ENCODE assay signal across 8 mouse cellular contexts in the genomic region with DNA sequence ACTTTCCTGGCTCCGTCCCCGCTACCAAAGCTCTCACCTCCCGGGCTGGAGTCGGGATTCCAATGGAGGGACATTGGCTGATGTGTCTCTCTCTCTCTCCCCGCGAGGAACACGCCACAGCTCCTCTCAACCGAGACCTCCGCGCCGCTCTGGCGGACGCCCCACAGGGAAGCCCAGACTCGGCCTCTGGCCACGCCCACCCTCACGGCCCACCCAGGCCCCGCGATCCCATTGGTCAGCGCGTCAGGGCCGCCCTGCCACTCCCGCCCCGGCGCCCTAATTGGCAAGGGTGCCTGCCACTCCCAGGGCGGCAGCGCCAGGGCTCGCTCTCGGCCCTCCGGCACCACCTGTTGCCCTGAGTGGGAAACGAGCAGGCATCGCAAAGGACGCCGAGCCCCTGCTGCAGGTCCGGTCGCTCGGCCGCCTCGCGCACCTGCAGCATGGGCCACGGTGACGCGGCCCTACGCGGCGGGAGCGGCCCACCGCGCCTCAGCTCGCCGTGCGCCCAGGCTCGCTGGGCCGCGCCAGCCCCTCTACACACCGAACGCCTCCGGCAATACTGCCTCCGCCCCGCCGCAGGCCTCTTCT. TPM values are rescaled to one million over a fixed set of nuclear protein-coding genes. Genes with fewer than 3 reads are reported as not detected.
DNase-seq lines count a peak whose midpoint lies in the region; ATAC-seq and TF ChIP-seq lines count a peak whose summit lies in the region.

No protein-coding gene starts in this region.

- peaks cover 5 to 12% of the 10 kb centered on the region in 2 experiments; a peak in 3 of 4 replicates for H3K36me3 ChIP-seq in MEL (ENCODE audit: control insufficient read depth in 1 of 2, insufficient read depth in 2 of 2, low read length in 2 of 2)
- peaks cover 21% of the 10 kb centered on the region; the same call in 1 of the 2 replicates for H3K36me3 ChIP-seq in hindbrain, embryonic 10.5 days
- H3K36me3 ChIP-seq in lung, postnatal 0 days (ENCODE audit: insufficient read depth, low read length) = no peaks in the 10 kb centered on the region

- peak; percentile 97 for ATAC-seq in lung, postnatal 0 days

- peak overlapping the region; percentile 86 for H3K9ac ChIP-seq in MEL (ENCODE audit: control insufficient read depth, low read depth, low read length, poor library complexity, severe bottlenecking)
- H3K9ac ChIP-seq in lung, postnatal 0 days (replicated peaks; ENCODE audit: low read depth) = peak overlapping the region; percentile 81

- no peaks in the 10 kb centered on the region; a peak in 1 of 4 replicates for H3K4me1 ChIP-seq in MEL (ENCODE audit: control insufficient read depth in 1 of 2, insufficient read depth in 2 of 2, low read length in 2 of 2)
- H3K4me1 ChIP-seq in cerebellum, adult 2 months (ENCODE audit: control insufficient read depth, insufficient read depth, low read length) = no peaks in the 10 kb centered on the region
- H3K4me1 ChIP-seq in hindbrain, embryonic 10.5 days (replicated peaks) = peaks cover 23% of the 10 kb centered on the region
- peaks cover 6% of the 10 kb centered on the region; the same call in 1 of the 2 replicates for H3K4me1 ChIP-seq in lung, postnatal 0 days (ENCODE audit: insufficient read depth, low read depth, low read length)

- peaks cover 24% of the 10 kb centered on the region for H3K79me2 ChIP-seq in MEL (ENCODE audit: control insufficient read depth, insufficient read depth, low read length, poor library complexity)

- peak in 2 of 3 experiments; percentile 50 to 57; a peak in 4 of 6 replicates for TF ChIP-seq CTCF in MEL (IDR thresholded peaks at IDR 0.05 in 2 of 3, conservative IDR thresholded peaks at IDR 0.05 in 1 of 3; ENCODE audit: control insufficient read depth in 1 of 3, insufficient read depth in 1 of 3, low read depth in 2 of 3, low read length in 3 of 3, poor library complexity in 1 of 3, severe bottlenecking in 1 of 3)
- 0 out of 2 replicates have a peak, but pooled peaks have one; percentile 7 for TF ChIP-seq CTCF in cerebellum, adult 2 months (IDR thresholded peaks at IDR 0.05; ENCODE audit: borderline replicate concordance, insufficient read depth, low read depth, low read length)
- peak; percentile 82 for TF ChIP-seq CTCF in lung, postnatal 0 days (IDR thresholded peaks at IDR 0.05)

- H3K9me3 ChIP-seq in MEL (replicated peaks; ENCODE audit: insufficient read depth, low read length) = no peaks in the 10 kb centered on the region
- H3K9me3 ChIP-seq in hindbrain, embryonic 10.5 days = 0 out of 2 replicates have a peak, but pooled peaks cover 3% of the 10 kb centered on the region
- no peaks in the 10 kb centered on the region for H3K9me3 ChIP-seq in lung, postnatal 0 days (ENCODE audit: low read length)

- peak overlapping the region; percentile 86 for H3K27ac ChIP-seq in MEL (ENCODE audit: control insufficient read depth, low read depth, low read length)
- peak overlapping the region; percentile 23; the same call in 1 of the 2 replicates for H3K27ac ChIP-seq in cerebellum, adult 2 months (ENCODE audit: insufficient read depth, low read length)
- peak overlapping the region; percentile 95 for H3K27ac ChIP-seq in hindbrain, embryonic 10.5 days
- H3K27ac ChIP-seq in lung, postnatal 0 days (ENCODE audit: low read length) = peak overlapping the region; percentile 95

- under 1% methylated on average over 55 of the region's 60 CpGs for WGBS in cerebellum, adult 2 months
- under 1% methylated on average over 60 of the region's 60 CpGs for WGBS in hindbrain, embryonic 10.5 days
- under 1% methylated on average over 27 of the region's 60 CpGs for WGBS in lung, postnatal 0 days

- peak; percentile 90 to 95 for TF ChIP-seq POLR2A in MEL (IDR thresholded peaks at IDR 0.05; ENCODE audit: control insufficient read depth in 1 of 2, insufficient read depth in 1 of 2, low read depth in 1 of 2, low read length in 2 of 2, poor library complexity in 1 of 2)
- peak; percentile 51; the same call in 1 of the 2 replicates for TF ChIP-seq POLR2A in cerebellum, adult 2 months (IDR thresholded peaks at IDR 0.05; ENCODE audit: borderline replicate concordance, insufficient read depth, low read length)

- no peaks in the 10 kb centered on the region for H3K27me3 ChIP-seq in MEL (ENCODE audit: control insufficient read depth in 1 of 2, insufficient read depth in 2 of 2, low read length in 2 of 2)
- peaks cover 1% of the 10 kb centered on the region; the same call in 1 of the 2 replicates for H3K27me3 ChIP-seq in cerebellum, adult 2 months (ENCODE audit: control insufficient read depth, insufficient read depth, low read length)
- H3K27me3 ChIP-seq in hindbrain, embryonic 10.5 days (ENCODE audit: insufficient read depth, poor library complexity, severe bottlenecking) = no peaks in the 10 kb centered on the region
- no peaks in the 10 kb centered on the region for H3K27me3 ChIP-seq in lung, postnatal 0 days (replicated peaks; ENCODE audit: insufficient read depth, low read length)

- peak overlapping the region; percentile 69 for H3K4me2 ChIP-seq in lung, postnatal 0 days (replicated peaks; ENCODE audit: low read depth, low read length)

- TF ChIP-seq RAD21 in MEL (IDR thresholded peaks at IDR 0.05; ENCODE audit: low read depth, low read length) = peak; percentile 55

- no peak for TF ChIP-seq EP300 in MEL (IDR thresholded peaks at IDR 0.05; ENCODE audit: low read depth in 1 of 2, low read length in 2 of 2)
- TF ChIP-seq EP300 in lung, postnatal 0 days (IDR thresholded peaks at IDR 0.05) = no peak

- peak; percentile 93 for DNase-seq in MEL (ENCODE audit: low read depth, low spot score)
- DNase-seq in cerebellum, adult 2 months = peak; percentile 96 to 97
- peak; percentile 95 for DNase-seq in forelimb bud, embryonic 11.5 days (ENCODE audit: low read depth, low spot score)
- DNase-seq in hindbrain, embryonic 10.5 days (ENCODE audit: low spot score) = peak; percentile 99
- peak; percentile 97 for DNase-seq in layer of hippocampus, adult 9-11 months
- peak; percentile 98 for DNase-seq in lung, postnatal 0 days (ENCODE audit: low spot score)
- peak; percentile 97 for DNase-seq in ovary, postnatal 14 days (ENCODE audit: low spot score)
- peak; percentile 99 for DNase-seq in thymus, postnatal 14 days

- H3K4me3 ChIP-seq in MEL (ENCODE audit: control insufficient read depth in 1 of 2, insufficient read depth in 1 of 2, low read depth in 2 of 2, low read length in 2 of 2) = peak overlapping the region; percentile 85 to 96
- H3K4me3 ChIP-seq in cerebellum, adult 2 months (replicated peaks; ENCODE audit: insufficient read depth, low read depth, low read length) = peak overlapping the region; percentile 76
- H3K4me3 ChIP-seq in hindbrain, embryonic 10.5 days = peak overlapping the region; percentile 79
- H3K4me3 ChIP-seq in lung, postnatal 0 days (ENCODE audit: low read depth, low read length) = peak overlapping the region; percentile 86

TF ChIP-seq in MEL, 35 proteins besides CTCF, POLR2A, EP300 and RAD21 (continues in another document):
- no peak for TF ChIP-seq MYB (IDR thresholded peaks at IDR 0.05; ENCODE audit: low read depth, low read length)
- peak; percentile 82; the same call in 1 of the 2 replicates for TF ChIP-seq ZMIZ1 (IDR thresholded peaks at IDR 0.05; ENCODE audit: low read depth, low read length)
- TF ChIP-seq BHLHE40 (IDR thresholded peaks at IDR 0.05; ENCODE audit: borderline replicate concordance, low read depth, low read length) = no peak
- TF ChIP-seq TAL1 (IDR thresholded peaks at IDR 0.05; ENCODE audit: low read length) = no peak
- TF ChIP-seq CHD2 (IDR thresholded peaks at IDR 0.05; ENCODE audit: low read length) = no peak
- no peak for TF ChIP-seq E2F4 (IDR thresholded peaks at IDR 0.05; ENCODE audit: borderline replicate concordance, low read depth, low read length)
- no peak for TF ChIP-seq JUND (IDR thresholded peaks at IDR 0.05; ENCODE audit: low read depth, low read length)
- no peak; the same call in 1 of the 2 replicates for TF ChIP-seq SIN3A (IDR thresholded peaks at IDR 0.05; ENCODE audit: low read length)
- no peak for TF ChIP-seq MAZ (IDR thresholded peaks at IDR 0.05; ENCODE audit: low read depth, low read length)
- TF ChIP-seq ZC3H11A (IDR thresholded peaks at IDR 0.05; ENCODE audit: low read depth, low read length) = peak; percentile 40; the same call in 1 of the 2 replicates
- peak; percentile 93; the same call in 1 of the 2 replicates for TF ChIP-seq POLR2AphosphoS2 (IDR thresholded peaks at IDR 0.05; ENCODE audit: low read length)
- no peak for TF ChIP-seq MEF2A (IDR thresholded peaks at IDR 0.05; ENCODE audit: extremely low read depth, insufficient replicate concordance, low read depth, low read length, poor library complexity, severe bottlenecking)
- 0 out of 2 replicates have a peak, but pooled peaks have one; percentile 10 for TF ChIP-seq MXI1 (IDR thresholded peaks at IDR 0.05; ENCODE audit: low read depth, low read length)
- TF ChIP-seq USF1 (IDR thresholded peaks at IDR 0.05; ENCODE audit: low read depth, low read length) = no peak
- no peak; the same call in 1 of the 2 replicates for TF ChIP-seq ETS1 (IDR thresholded peaks at IDR 0.05; ENCODE audit: low read depth, low read length)
- no peak for TF ChIP-seq ZKSCAN1 (IDR thresholded peaks at IDR 0.05; ENCODE audit: low read depth, low read length)
- TF ChIP-seq SMC3 (IDR thresholded peaks at IDR 0.05; ENCODE audit: low read depth, low read length) = peak; percentile 50
- TF ChIP-seq UBTF (IDR thresholded peaks at IDR 0.05; ENCODE audit: borderline replicate concordance, insufficient read depth, low read depth, low read length) = no peak
- TF ChIP-seq NELFE (IDR thresholded peaks at IDR 0.05; ENCODE audit: low read depth, low read length) = peak; percentile 84
- no peak for TF ChIP-seq USF2 (IDR thresholded peaks at IDR 0.05; ENCODE audit: borderline replicate concordance in 1 of 2, insufficient read depth in 1 of 2, low read depth in 1 of 2, low read length in 2 of 2)
- no peak for TF ChIP-seq ZNF384 (IDR thresholded peaks at IDR 0.05; ENCODE audit: low read depth, low read length)
- peak; percentile 56 for TF ChIP-seq HCFC1 (IDR thresholded peaks at IDR 0.05; ENCODE audit: low read depth, low read length)
- TF ChIP-seq TBP (IDR thresholded peaks at IDR 0.05; ENCODE audit: low read depth, low read length) = peak; percentile 88
- no peak for TF ChIP-seq MYC (IDR thresholded peaks at IDR 0.05; ENCODE audit: low read depth, low read length)
- TF ChIP-seq GATA1 (IDR thresholded peaks at IDR 0.05; ENCODE audit: low read depth, low read length) = no peak

RNA-seq across cellular contexts. Expression of gene Arl4a, which starts 0.5 kb away (rescaled TPM):
- total RNA-seq in MEL (2012; rRNA removed) = 26.9 and 29.8 TPM in 2 replicates
- polyA plus RNA-seq in MEL (2012; ENCODE audit: insufficient read depth in 1 of 2, insufficient read length in 2 of 2, low read depth in 1 of 2, low replicate concordance in 2 of 2, missing spikeins in 1 of 2) = 10 to 100 TPM in 1 of 2 experiments, not detected in 1; 25.6 TPM
- 24.0 and 25.4 TPM in 2 replicates for polyA plus RNA-seq in cerebellum, adult 2 months (2012; rRNA removed)
- 46.7 and 49.2 TPM in 2 replicates for polyA plus RNA-seq in hindbrain, embryonic 10.5 days (2016; fragmentation: Nextera tagmentation; extraction: Ambion mirVana)
- polyA plus RNA-seq in lung, postnatal 0 days (2015; fragmentation: Nextera tagmentation; extraction: Ambion mirVana) = 42.2 and 48.7 TPM in 2 replicates

Comparison
In these comparisons a context has a peak if more than half of its experiments do, and no peak if none do; other contexts are left out.
1. Peak in every context shown above with its lines: DNase-seq, ATAC-seq, H3K4me3 ChIP-seq and H3K27ac ChIP-seq.
2. H3K27ac ChIP-seq: peak in every context shown above with its lines; median percentile 95 in hindbrain, embryonic 10.5 days; 95 in lung, postnatal 0 days; 86 in MEL; 23 in cerebellum, adult 2 months.
3. CTCF ChIP-seq: peak in every context shown above with its lines; median percentile 82 in lung, postnatal 0 days; 54 in MEL; 7 in cerebellum, adult 2 months.